Mouse (Mus musculus): Measurements from ENCODE around the gene Prss46.

GRCm38 (mm10) chr9:110892552-110892951, 48.2 kb downstream of the Prss46 start:
- TF ChIP-seq POLR2A (IDR thresholded peaks at IDR 0.05; ENCODE audit: extremely low read depth, insufficient read depth, low read length) (no peak), CTCF (IDR thresholded peaks at IDR 0.05; ENCODE audit: low read depth, low read length) (no peak)

Data from liver, adult 2 months (tissue).